ENCODE assay signal across 14 mouse cellular contexts in genomic region chrX:136822371-136822770, GRCm38 (mm10). TPM values are rescaled to one million over a fixed set of nuclear protein-coding genes. Genes with fewer than 3 reads are reported as not detected.
DNase-seq lines count a peak whose midpoint lies in the region; ATAC-seq lines count a peak whose summit lies in the region.
"Had no signal": no experiment of that assay in that cellular context is flagged by ENCODE, and none has a peak within 500 bp of the region (broad histone marks: within the 10 kb centered on the region; RNA-seq: fewer than 3 reads in every experiment).

Plp1 (plus strand) TSS chrX:136822671.

- DNase-seq in forebrain, embryonic 10.5 days (ENCODE audit: extremely low spot score, low spot score), result no peak
- DNase-seq in neural tube, embryonic 11.5 days (ENCODE audit: low spot score), result no peak
- no peak for DNase-seq in neural tube, embryonic 10.5 days (ENCODE audit: extremely low spot score, low spot score)
- no peak for DNase-seq in layer of hippocampus, postnatal 25 days (ENCODE audit: extremely low spot score in 1 of 2, low spot score in 1 of 2)
- no peak for DNase-seq in retina, postnatal 1 day
- no peak for DNase-seq in thymus, adult 18-20 months
- DNase-seq: embryo, embryonic 11 days; heart, adult 2 months; heart, postnatal 36 days; kidney, postnatal 14 days had no signal

- no peak within 1 kb of the TSS for H3K4me2 ChIP-seq in forebrain, embryonic 15.5 days (replicated peaks)
- H3K4me2 ChIP-seq in neural tube, embryonic 11.5 days (ENCODE audit: low read depth), result no peak within 1 kb of the TSS
- H3K4me2 ChIP-seq in neural tube, embryonic 15.5 days, result no peak within 1 kb of the TSS

- no peaks in the 10 kb centered on the region for H3K4me1 ChIP-seq in forebrain, embryonic 15.5 days
- H3K4me1 ChIP-seq in forebrain, embryonic 10.5 days, result no peaks in the 10 kb centered on the region
- no peaks in the 10 kb centered on the region for H3K4me1 ChIP-seq in neural tube, embryonic 11.5 days (ENCODE audit: control insufficient read depth, insufficient read depth, low read length)
- H3K4me1 ChIP-seq in neural tube, embryonic 15.5 days, result no peaks in the 10 kb centered on the region

- 50% methylated on average over 1 of the region's 1 CpGs for WGBS in forebrain, embryonic 15.5 days
- 35% methylated on average over 1 of the region's 1 CpGs for WGBS in forebrain, embryonic 10.5 days
- 50% methylated on average over 1 of the region's 1 CpGs for WGBS in neural tube, embryonic 11.5 days
- WGBS in neural tube, embryonic 15.5 days, result 26% methylated on average over 1 of the region's 1 CpGs

- no peaks in the 10 kb centered on the region for H3K27me3 ChIP-seq in forebrain, embryonic 15.5 days
- peaks cover 85% of the 10 kb centered on the region for H3K27me3 ChIP-seq in forebrain, embryonic 10.5 days (ENCODE audit: poor library complexity, severe bottlenecking)
- H3K27me3 ChIP-seq in neural tube, embryonic 11.5 days (ENCODE audit: control insufficient read depth, insufficient read depth, low read length), result no peaks in the 10 kb centered on the region
- H3K27me3 ChIP-seq in neural tube, embryonic 15.5 days (replicated peaks), result peaks cover 10% of the 10 kb centered on the region; the same call in 1 of the 2 replicates

- ATAC-seq in forebrain, embryonic 15.5 days (replicated peaks), result no peak
- no peak for ATAC-seq in neural tube, embryonic 11.5 days (ENCODE audit: insufficient read depth, low FRiP score, low TSS enrichment)
- no peak for ATAC-seq in neural tube, embryonic 15.5 days (ENCODE audit: low FRiP score)

- H3K27ac ChIP-seq in forebrain, embryonic 15.5 days (replicated peaks), result no peak within 1 kb of the TSS
- H3K27ac ChIP-seq in forebrain, embryonic 10.5 days, result no peak within 1 kb of the TSS
- no peak within 1 kb of the TSS for H3K27ac ChIP-seq in neural tube, embryonic 11.5 days (ENCODE audit: low read depth, low read length)
- H3K27ac ChIP-seq in neural tube, embryonic 15.5 days (replicated peaks), result no peak within 1 kb of the TSS
- H3K27ac ChIP-seq: heart, adult 2 months; liver, embryonic 14.5 days had no signal

- no peaks in the 10 kb centered on the region for H3K36me3 ChIP-seq in forebrain, embryonic 15.5 days
- no peaks in the 10 kb centered on the region for H3K36me3 ChIP-seq in forebrain, embryonic 10.5 days (replicated peaks)
- H3K36me3 ChIP-seq in neural tube, embryonic 11.5 days (ENCODE audit: control insufficient read depth, insufficient read depth, low read length), result no peaks in the 10 kb centered on the region
- H3K36me3 ChIP-seq in neural tube, embryonic 15.5 days, result no peaks in the 10 kb centered on the region
- H3K36me3 ChIP-seq: G1E had no signal

- no peaks in the 10 kb centered on the region for H3K9me3 ChIP-seq in forebrain, embryonic 15.5 days
- H3K9me3 ChIP-seq in forebrain, embryonic 10.5 days, result no peaks in the 10 kb centered on the region
- H3K9me3 ChIP-seq in neural tube, embryonic 11.5 days (ENCODE audit: control insufficient read depth, low read length), result no peaks in the 10 kb centered on the region
- no peaks in the 10 kb centered on the region for H3K9me3 ChIP-seq in neural tube, embryonic 15.5 days (replicated peaks)
- H3K9me3 ChIP-seq: G1E had no signal

- no peak within 1 kb of the TSS for H3K4me3 ChIP-seq in forebrain, embryonic 15.5 days
- H3K4me3 ChIP-seq in forebrain, embryonic 10.5 days, result no peak within 1 kb of the TSS
- H3K4me3 ChIP-seq in neural tube, embryonic 11.5 days (ENCODE audit: low read depth, low read length), result no peak within 1 kb of the TSS
- no peak within 1 kb of the TSS for H3K4me3 ChIP-seq in neural tube, embryonic 15.5 days (replicated peaks)
- H3K4me3 ChIP-seq: heart, adult 2 months had no signal

- no peak within 1 kb of the TSS for H3K9ac ChIP-seq in forebrain, embryonic 15.5 days (replicated peaks)
- H3K9ac ChIP-seq in neural tube, embryonic 11.5 days (ENCODE audit: low read length), result no peak within 1 kb of the TSS
- no peak within 1 kb of the TSS for H3K9ac ChIP-seq in neural tube, embryonic 15.5 days (replicated peaks)
- H3K9ac ChIP-seq: liver, embryonic 14.5 days had no signal

RNA-seq across cellular contexts. Expression of gene Plp1, which starts in this region (rescaled TPM):
- 10.3 and 12.6 TPM in 2 replicates for polyA plus RNA-seq in forebrain, embryonic 15.5 days (2015; fragmentation: Nextera tagmentation; extraction: Ambion mirVana)
- 4.5 TPM in 2 replicates for polyA plus RNA-seq in forebrain, embryonic 10.5 days (2016; fragmentation: Nextera tagmentation; extraction: Ambion mirVana)
- 28.7 and 38.6 TPM in 2 replicates for polyA plus RNA-seq in neural tube, embryonic 11.5 days (2014; fragmentation: Nextera tagmentation; extraction: Ambion mirVana)
- total RNA-seq in layer of hippocampus, postnatal 25 days (2021), result 1,000 to 10,000 TPM; 1,674 to 1,801 TPM
- polyA plus RNA-seq in neural tube, embryonic 15.5 days (2015; fragmentation: Nextera tagmentation; extraction: Ambion mirVana), result 15.1 and 16.9 TPM in 2 replicates
